30 mouse cellular contexts compared by ENCODE assay signal in genomic region chr2:106961650-106962049, GRCm38 (mm10). TPM values are rescaled to one million over a fixed set of nuclear protein-coding genes. Genes with fewer than 3 reads are reported as not detected.
DNase-seq lines count a peak whose midpoint lies in the region; ATAC-seq and TF ChIP-seq lines count a peak whose summit lies in the region.
"Had no signal": no experiment of that assay in that cellular context is flagged by ENCODE, and none has a peak within 500 bp of the region (broad histone marks: within the 10 kb centered on the region; RNA-seq: fewer than 3 reads in every experiment).

No protein-coding gene starts in this region.

- no peaks in the 10 kb centered on the region for H3K9me3 ChIP-seq in forebrain, postnatal 0 days (ENCODE audit: low read length)
- H3K9me3 ChIP-seq in forebrain, embryonic 12.5 days: no peaks in the 10 kb centered on the region
- no peaks in the 10 kb centered on the region for H3K9me3 ChIP-seq in hindbrain, embryonic 16.5 days (ENCODE audit: control insufficient read depth, low read length)
- H3K9me3 ChIP-seq in hindbrain, embryonic 10.5 days: no peaks in the 10 kb centered on the region
- H3K9me3 ChIP-seq in midbrain, embryonic 15.5 days: no peaks in the 10 kb centered on the region
- no peaks in the 10 kb centered on the region for H3K9me3 ChIP-seq in midbrain, embryonic 10.5 days (replicated peaks)
- H3K9me3 ChIP-seq in midbrain, postnatal 0 days (ENCODE audit: low read length): no peaks in the 10 kb centered on the region
- H3K9me3 ChIP-seq: G1E; heart, embryonic 13.5 days; limb, embryonic 10.5 days; limb, embryonic 15.5 days; liver, embryonic 13.5 days; neural tube, embryonic 12.5 days had no signal

- WGBS in forebrain, postnatal 0 days: 84% methylated on average over 3 of the region's 3 CpGs
- WGBS in forebrain, embryonic 12.5 days: 80% methylated on average over 3 of the region's 3 CpGs
- WGBS in hindbrain, embryonic 16.5 days: 71% methylated on average over 3 of the region's 3 CpGs
- WGBS in hindbrain, embryonic 10.5 days: 89% methylated on average over 3 of the region's 3 CpGs
- 79% methylated on average over 3 of the region's 3 CpGs for whole genome bisulfite sequencing in midbrain, embryonic 15.5 days
- 90% methylated on average over 3 of the region's 3 CpGs for WGBS in midbrain, embryonic 10.5 days
- WGBS in midbrain, postnatal 0 days: 72% methylated on average over 3 of the region's 3 CpGs

- H3K4me2 ChIP-seq in forebrain, postnatal 0 days (ENCODE audit: low read depth): no peak overlapping the region
- H3K4me2 ChIP-seq in forebrain, embryonic 12.5 days: no peak overlapping the region
- H3K4me2 ChIP-seq in hindbrain, embryonic 16.5 days (ENCODE audit: low read length): no peak overlapping the region
- H3K4me2 ChIP-seq in midbrain, embryonic 15.5 days: no peak overlapping the region
- no peak overlapping the region for H3K4me2 ChIP-seq in midbrain, postnatal 0 days (ENCODE audit: low read depth, low read length, poor library complexity, severe bottlenecking)
- H3K4me2 ChIP-seq: heart, embryonic 13.5 days; limb, embryonic 15.5 days; liver, embryonic 13.5 days; neural tube, embryonic 12.5 days had no signal

- no peaks in the 10 kb centered on the region for H3K27me3 ChIP-seq in forebrain, postnatal 0 days (ENCODE audit: insufficient read depth, low read length)
- no peaks in the 10 kb centered on the region for H3K27me3 ChIP-seq in forebrain, embryonic 12.5 days
- no peaks in the 10 kb centered on the region for H3K27me3 ChIP-seq in hindbrain, embryonic 16.5 days (replicated peaks; ENCODE audit: control insufficient read depth, insufficient read depth, low read length)
- peaks cover under 1% of the 10 kb centered on the region; the same call in 1 of the 2 replicates for H3K27me3 ChIP-seq in hindbrain, embryonic 10.5 days (ENCODE audit: insufficient read depth, poor library complexity, severe bottlenecking)
- H3K27me3 ChIP-seq in midbrain, embryonic 15.5 days (replicated peaks): no peaks in the 10 kb centered on the region
- H3K27me3 ChIP-seq in midbrain, embryonic 10.5 days (ENCODE audit: low read depth, poor library complexity, severe bottlenecking): no peaks in the 10 kb centered on the region; the same call in 1 of the 2 replicates
- H3K27me3 ChIP-seq in midbrain, postnatal 0 days (ENCODE audit: insufficient read depth, low read length): no peaks in the 10 kb centered on the region
- H3K27me3 ChIP-seq: heart, embryonic 13.5 days; limb, embryonic 15.5 days; liver, embryonic 13.5 days; neural tube, embryonic 12.5 days; Patski had no signal

- no peak overlapping the region for H3K9ac ChIP-seq in forebrain, postnatal 0 days
- H3K9ac ChIP-seq in forebrain, embryonic 12.5 days: no peak overlapping the region
- H3K9ac ChIP-seq in hindbrain, embryonic 16.5 days (ENCODE audit: low read depth, low read length): no peak overlapping the region
- no peak overlapping the region for H3K9ac ChIP-seq in midbrain, embryonic 15.5 days
- no peak overlapping the region for H3K9ac ChIP-seq in midbrain, postnatal 0 days (replicated peaks; ENCODE audit: low read length, poor library complexity, severe bottlenecking)
- H3K9ac ChIP-seq: heart, embryonic 13.5 days; limb, embryonic 15.5 days; liver, embryonic 13.5 days; neural tube, embryonic 12.5 days had no signal

- peak; percentile 36; the same call in 1 of the 2 replicates for TF ChIP-seq CTCF in forebrain, postnatal 0 days (IDR thresholded peaks at IDR 0.05; ENCODE audit: low read depth)
- TF ChIP-seq CTCF in midbrain, postnatal 0 days (IDR thresholded peaks at IDR 0.05): peak; percentile 74

- peaks cover 17% of the 10 kb centered on the region; the same call in 1 of the 2 replicates for H3K36me3 ChIP-seq in forebrain, postnatal 0 days (ENCODE audit: insufficient read depth)
- H3K36me3 ChIP-seq in forebrain, embryonic 12.5 days (replicated peaks): peaks cover 29% of the 10 kb centered on the region
- peaks cover 15% of the 10 kb centered on the region for H3K36me3 ChIP-seq in hindbrain, embryonic 16.5 days (ENCODE audit: control insufficient read depth, insufficient read depth, low read length)
- H3K36me3 ChIP-seq in hindbrain, embryonic 10.5 days: peaks cover 41% of the 10 kb centered on the region
- H3K36me3 ChIP-seq in midbrain, embryonic 15.5 days (replicated peaks): peaks cover 12% of the 10 kb centered on the region; the same call in 1 of the 2 replicates
- peaks cover 45% of the 10 kb centered on the region for H3K36me3 ChIP-seq in midbrain, embryonic 10.5 days
- peaks cover 13% of the 10 kb centered on the region for H3K36me3 ChIP-seq in midbrain, postnatal 0 days (ENCODE audit: insufficient read depth, low read length)

- DNase-seq in forebrain, postnatal 0 days: no peak
- DNase-seq in hindbrain, embryonic 10.5 days (ENCODE audit: low spot score): no peak
- DNase-seq in midbrain, embryonic 10.5 days (ENCODE audit: low spot score): no peak
- DNase-seq in midbrain, postnatal 0 days (ENCODE audit: low spot score): peak; percentile 57
- DNase-seq in urinary bladder, postnatal 4 days (ENCODE audit: low spot score in 2 of 2): no peak
- DNase-seq: adrenal gland, postnatal 10 days; cerebellum, adult 2 months; cerebellum, postnatal 14 days; gastrocnemius, postnatal 14 days; heart, adult 18-20 months; heart, postnatal 14 days; kidney, adult 18-20 months; kidney, postnatal 4 days; liver, embryonic 13.5 days; lung, adult 18-20 months; right cerebral cortex, postnatal 4 days; thymus, postnatal 4 days had no signal

- H3K4me1 ChIP-seq in forebrain, postnatal 0 days (ENCODE audit: insufficient read depth): no peaks in the 10 kb centered on the region
- H3K4me1 ChIP-seq in forebrain, embryonic 12.5 days: no peaks in the 10 kb centered on the region
- no peaks in the 10 kb centered on the region for H3K4me1 ChIP-seq in hindbrain, embryonic 16.5 days (ENCODE audit: control insufficient read depth, insufficient read depth, low read depth, low read length)
- H3K4me1 ChIP-seq in hindbrain, embryonic 10.5 days (replicated peaks): no peaks in the 10 kb centered on the region
- H3K4me1 ChIP-seq in midbrain, embryonic 15.5 days: no peaks in the 10 kb centered on the region
- no peaks in the 10 kb centered on the region for H3K4me1 ChIP-seq in midbrain, embryonic 10.5 days
- no peaks in the 10 kb centered on the region for H3K4me1 ChIP-seq in midbrain, postnatal 0 days (ENCODE audit: insufficient read depth, low read length)
- H3K4me1 ChIP-seq: limb, embryonic 10.5 days; limb, embryonic 15.5 days; liver, embryonic 13.5 days; neural tube, embryonic 12.5 days had no signal

- H3K4me3 ChIP-seq in forebrain, postnatal 0 days (ENCODE audit: low read depth, low read length): no peak overlapping the region
- no peak overlapping the region for H3K4me3 ChIP-seq in forebrain, embryonic 12.5 days (replicated peaks)
- no peak overlapping the region for H3K4me3 ChIP-seq in hindbrain, embryonic 16.5 days (ENCODE audit: low read length)
- H3K4me3 ChIP-seq in hindbrain, embryonic 10.5 days: no peak overlapping the region
- no peak overlapping the region for H3K4me3 ChIP-seq in midbrain, embryonic 15.5 days
- H3K4me3 ChIP-seq in midbrain, embryonic 10.5 days: no peak overlapping the region
- H3K4me3 ChIP-seq in midbrain, postnatal 0 days (ENCODE audit: low read depth, low read length): no peak overlapping the region
- H3K4me3 ChIP-seq: erythroblast, embryonic 14.5 days; heart, embryonic 13.5 days; limb, embryonic 10.5 days; limb, embryonic 15.5 days; liver, embryonic 13.5 days; neural tube, embryonic 12.5 days had no signal

- no peak overlapping the region for H3K27ac ChIP-seq in forebrain, postnatal 0 days (ENCODE audit: low read depth, low read length)
- no peak overlapping the region for H3K27ac ChIP-seq in forebrain, embryonic 12.5 days
- H3K27ac ChIP-seq in hindbrain, embryonic 16.5 days (ENCODE audit: low read depth, low read length): no peak overlapping the region
- no peak overlapping the region for H3K27ac ChIP-seq in hindbrain, embryonic 10.5 days
- no peak overlapping the region for H3K27ac ChIP-seq in midbrain, embryonic 15.5 days
- no peak overlapping the region for H3K27ac ChIP-seq in midbrain, embryonic 10.5 days (replicated peaks)
- H3K27ac ChIP-seq in midbrain, postnatal 0 days (ENCODE audit: low read depth, low read length): no peak overlapping the region
- H3K27ac ChIP-seq: heart, embryonic 13.5 days; limb, embryonic 10.5 days; limb, embryonic 15.5 days; liver, embryonic 13.5 days; macrophage; neural tube, embryonic 12.5 days; stomach, postnatal 0 days had no signal

- no peak for ATAC-seq in forebrain, postnatal 0 days
- no peak for ATAC-seq in forebrain, embryonic 12.5 days (ENCODE audit: low FRiP score)
- peak; percentile 42; the same call in 1 of the 2 replicates for ATAC-seq in hindbrain, embryonic 16.5 days
- ATAC-seq in midbrain, embryonic 15.5 days (replicated peaks): peak; percentile 52
- ATAC-seq in midbrain, postnatal 0 days (ENCODE audit: low FRiP score): no peak
- ATAC-seq: lung, postnatal 0 days; Patski had no signal

RNA-seq across cellular contexts. Expression of gene Arl14ep, which starts 12.6 kb away (rescaled TPM):
- total RNA-seq in forebrain, postnatal 0 days (2014; rRNA removed): 41.8 and 51.0 TPM in 2 replicates
- polyA plus RNA-seq in forebrain, postnatal 0 days (2015; fragmentation: Nextera tagmentation; extraction: Ambion mirVana): 19.3 and 25.6 TPM in 2 replicates
- 54.4 and 54.8 TPM in 2 replicates for polyA plus RNA-seq in forebrain, embryonic 12.5 days (2016; fragmentation: Nextera tagmentation; extraction: Ambion mirVana)
- polyA plus RNA-seq in hindbrain, embryonic 16.5 days (2015; fragmentation: Nextera tagmentation; extraction: Ambion mirVana): 31.7 and 36.3 TPM in 2 replicates
- polyA plus RNA-seq in hindbrain, embryonic 10.5 days (2016; fragmentation: Nextera tagmentation; extraction: Ambion mirVana): 42.1 and 46.6 TPM in 2 replicates
- polyA plus RNA-seq in midbrain, embryonic 15.5 days (2015; fragmentation: Nextera tagmentation; extraction: Ambion mirVana): 32.0 and 34.4 TPM in 2 replicates
- polyA plus RNA-seq in midbrain, embryonic 10.5 days (2016; fragmentation: Nextera tagmentation; extraction: Ambion mirVana): 47.9 and 55.6 TPM in 2 replicates
- 27.8 and 40.6 TPM in 2 replicates for total RNA-seq in midbrain, postnatal 0 days (2014; rRNA removed)
- polyA plus RNA-seq in midbrain, postnatal 0 days (2015; fragmentation: Nextera tagmentation; extraction: Ambion mirVana): 26.5 and 26.9 TPM in 2 replicates

Comparison
In these comparisons a context has a peak if more than half of its experiments do, and no peak if none do; other contexts are left out.
1. ATAC-seq: peak in hindbrain, embryonic 16.5 days (single experiment) and midbrain, embryonic 15.5 days (single experiment); none in forebrain, postnatal 0 days (single experiment), forebrain, embryonic 12.5 days (single experiment) and midbrain, postnatal 0 days (single experiment).